Mouse (Mus musculus): Measurements from ENCODE around the gene Elp4. TPM values are rescaled to one million over a fixed set of nuclear protein-coding genes. Genes with fewer than 3 reads are reported as not detected.

Elp4 gene
- polyA plus RNA-seq, 1 experiment from 2014 or later = 52.6 TPM

- H3K27me3 ChIP-seq (replicated peaks; ENCODE audit: low read depth, poor library complexity, severe bottlenecking) = peaks cover 100% of the 10 kb centered on the region
- H3K4me3 ChIP-seq = no peak overlapping the region
- H3K4me1 ChIP-seq = peaks cover 67% of the 10 kb centered on the region
These were observed 219.2 kb downstream of the Elp4 start for GRCm38 (mm10) chr2:105684991-105685650.

GRCm38 (mm10) chr2:105683771-105684410 is 220.5 kb downstream of the Elp4 start:
- H3K4me3 ChIP-seq = peak overlapping the region; percentile 18; the same call in 1 of the 2 replicates
- no peak overlapping the region for H3K27ac ChIP-seq (replicated peaks)
- H3K36me3 ChIP-seq (replicated peaks) = no peaks in the 10 kb centered on the region
- WGBS = 3% methylated on average over 22 of the region's 22 CpGs
- no peaks in the 10 kb centered on the region for H3K9me3 ChIP-seq
- peaks cover 58% of the 10 kb centered on the region for H3K4me1 ChIP-seq
- peaks cover 100% of the 10 kb centered on the region for H3K27me3 ChIP-seq (replicated peaks; ENCODE audit: low read depth, poor library complexity, severe bottlenecking)
- peak; percentile 32 for DNase-seq (ENCODE audit: low spot score)

More at GRCm38 (mm10) chr2:105684991-105685650, 219.2 kb downstream of the Elp4 start:
- H3K27ac ChIP-seq (replicated peaks) = no peak overlapping the region
- 17% methylated on average over 11 of the region's 11 CpGs for WGBS
- peak; percentile 30 for DNase-seq (ENCODE audit: low spot score)
- H3K36me3 ChIP-seq (replicated peaks) = no peaks in the 10 kb centered on the region
- H3K9me3 ChIP-seq = no peaks in the 10 kb centered on the region

GRCm38 (mm10) chr2:105682634-105683351 is 221.6 kb downstream of the Elp4 start:
- Histone ChIP-seq H3K4me3 (peak overlapping the region; percentile 49), H3K36me3 (replicated peaks) (no peaks in the 10 kb centered on the region), H3K9me3 (no peaks in the 10 kb centered on the region), H3K27ac (replicated peaks) (no peak overlapping the region), H3K27me3 (replicated peaks; ENCODE audit: low read depth, poor library complexity, severe bottlenecking) (peaks cover 100% of the 10 kb centered on the region), H3K4me1 (peaks cover 48% of the 10 kb centered on the region)
- WGBS = 3% methylated on average over 21 of the region's 21 CpGs
- peak; percentile 51 for DNase-seq (ENCODE audit: low spot score)

GRCm38 (mm10) chr2:105682011-105682501 is 222.3 kb downstream of the Elp4 start:
- Histone ChIP-seq H3K9me3 (no peaks in the 10 kb centered on the region), H3K27me3 (replicated peaks; ENCODE audit: low read depth, poor library complexity, severe bottlenecking) (peaks cover 100% of the 10 kb centered on the region), H3K27ac (replicated peaks) (no peak overlapping the region), H3K4me3 (peak overlapping the region; percentile 49), H3K36me3 (replicated peaks) (no peaks in the 10 kb centered on the region), H3K4me1 (peaks cover 41% of the 10 kb centered on the region)
- DNase-seq (ENCODE audit: low spot score) = peak; percentile 61
- under 1% methylated on average over 23 of the region's 23 CpGs for WGBS

GRCm38 (mm10) chr2:105680999-105681710 is 223.2 kb downstream of the Elp4 start:
- Histone ChIP-seq H3K4me3 (peak overlapping the region; percentile 49), H3K4me1 (peaks cover 43% of the 10 kb centered on the region), H3K27me3 (replicated peaks; ENCODE audit: low read depth, poor library complexity, severe bottlenecking) (peaks cover 100% of the 10 kb centered on the region), H3K27ac (replicated peaks) (peak overlapping the region; percentile 59; the same call in 1 of the 2 replicates), H3K36me3 (replicated peaks) (no peaks in the 10 kb centered on the region), H3K9me3 (no peaks in the 10 kb centered on the region)
- 2% methylated on average over 30 of the region's 30 CpGs for WGBS
- DNase-seq (ENCODE audit: low spot score) = peak; percentile 68

GRCm38 (mm10) chr2:105680146-105680998 is 224.0 kb downstream of the Elp4 start:
- H3K36me3 ChIP-seq (replicated peaks) = no peaks in the 10 kb centered on the region

GRCm38 (mm10) chr2:105679331-105679730 is 225.0 kb downstream of the Elp4 start:
- 2% methylated on average over 2 of the region's 2 CpGs for WGBS

More at GRCm38 (mm10) chr2:105680146-105680998, 224.0 kb downstream of the Elp4 start:
- DNase-seq (ENCODE audit: low spot score) = peak; percentile 62
- Histone ChIP-seq H3K4me3 (peak overlapping the region; percentile 49), H3K9me3 (no peaks in the 10 kb centered on the region), H3K4me1 (peaks cover 47% of the 10 kb centered on the region), H3K27ac (replicated peaks) (peak overlapping the region; percentile 59), H3K27me3 (replicated peaks; ENCODE audit: low read depth, poor library complexity, severe bottlenecking) (peaks cover 100% of the 10 kb centered on the region)
- under 1% methylated on average over 22 of the region's 24 CpGs for WGBS

GRCm38 (mm10) chr2:105678880-105679321 is 225.5 kb downstream of the Elp4 start:
- 0 out of 2 replicates have a peak overlapping the region, but pooled peaks have one; percentile 19 for H3K27ac ChIP-seq (replicated peaks)
- no peak for DNase-seq (ENCODE audit: low spot score)
- peak overlapping the region; percentile 49 for H3K4me3 ChIP-seq
- peaks cover 62% of the 10 kb centered on the region for H3K4me1 ChIP-seq
- WGBS = 1% methylated on average over 7 of the region's 7 CpGs
- H3K36me3 ChIP-seq (replicated peaks) = no peaks in the 10 kb centered on the region
- H3K9me3 ChIP-seq = no peaks in the 10 kb centered on the region
- peaks cover 100% of the 10 kb centered on the region for H3K27me3 ChIP-seq (replicated peaks; ENCODE audit: low read depth, poor library complexity, severe bottlenecking)

More at GRCm38 (mm10) chr2:105679331-105679730, 225.0 kb downstream of the Elp4 start:
- Histone ChIP-seq H3K9me3 (no peaks in the 10 kb centered on the region), H3K27ac (replicated peaks) (0 out of 2 replicates have a peak overlapping the region, but pooled peaks have one; percentile 19), H3K36me3 (replicated peaks) (no peaks in the 10 kb centered on the region), H3K4me1 (peaks cover 58% of the 10 kb centered on the region), H3K4me3 (peak overlapping the region; percentile 49), H3K27me3 (replicated peaks; ENCODE audit: low read depth, poor library complexity, severe bottlenecking) (peaks cover 100% of the 10 kb centered on the region)
- no peak for DNase-seq (ENCODE audit: low spot score)

- peaks cover 100% of the 10 kb centered on the region for H3K27me3 ChIP-seq (replicated peaks; ENCODE audit: low read depth, poor library complexity, severe bottlenecking)
- peak overlapping the region; percentile 49 for H3K4me3 ChIP-seq
- peaks cover 68% of the 10 kb centered on the region for H3K4me1 ChIP-seq
- DNase-seq (ENCODE audit: low spot score) = no peak
- no peaks in the 10 kb centered on the region for H3K36me3 ChIP-seq (replicated peaks)
- WGBS = 5% methylated on average over 4 of the region's 4 CpGs
- no peaks in the 10 kb centered on the region for H3K9me3 ChIP-seq
- no peak overlapping the region for H3K27ac ChIP-seq (replicated peaks)
These were observed 226.1 kb downstream of the Elp4 start for GRCm38 (mm10) chr2:105678306-105678705.

GRCm38 (mm10) chr2:105677434-105678105 is 226.8 kb downstream of the Elp4 start:
- peaks cover 65% of the 10 kb centered on the region for H3K4me1 ChIP-seq
- no peaks in the 10 kb centered on the region for H3K9me3 ChIP-seq
- H3K36me3 ChIP-seq (replicated peaks) = no peaks in the 10 kb centered on the region
- H3K27ac ChIP-seq (replicated peaks) = peak overlapping the region; percentile 89
- peak overlapping the region; percentile 61 for H3K4me3 ChIP-seq
- H3K27me3 ChIP-seq (replicated peaks; ENCODE audit: low read depth, poor library complexity, severe bottlenecking) = peaks cover 100% of the 10 kb centered on the region
- WGBS = 1% methylated on average over 11 of the region's 11 CpGs
- DNase-seq (ENCODE audit: low spot score) = no peak

All from embryonic facial prominence, embryonic 10.5 days (tissue).